Mouse (Mus musculus) leukemia stem cell, adult 10-12 weeks (primary cell): Measurements from ENCODE around the gene Vmn1r232. TPM values are rescaled to one million over a fixed set of nuclear protein-coding genes. Genes with fewer than 3 reads are reported as not detected.

Experiments
- polyA plus RNA-seq: library from polyadenylated mRNA; stranded (reverse); fragments of >175 nt; gene quantifications from 2 replicates; pipeline ENCODE4 v1.2.3, GENCODE M21; 2012; ENCODE audit warnings: low replicate concordance

Vmn1r232 gene
- polyA plus RNA-seq: not detected in 2 replicates

DNA sequence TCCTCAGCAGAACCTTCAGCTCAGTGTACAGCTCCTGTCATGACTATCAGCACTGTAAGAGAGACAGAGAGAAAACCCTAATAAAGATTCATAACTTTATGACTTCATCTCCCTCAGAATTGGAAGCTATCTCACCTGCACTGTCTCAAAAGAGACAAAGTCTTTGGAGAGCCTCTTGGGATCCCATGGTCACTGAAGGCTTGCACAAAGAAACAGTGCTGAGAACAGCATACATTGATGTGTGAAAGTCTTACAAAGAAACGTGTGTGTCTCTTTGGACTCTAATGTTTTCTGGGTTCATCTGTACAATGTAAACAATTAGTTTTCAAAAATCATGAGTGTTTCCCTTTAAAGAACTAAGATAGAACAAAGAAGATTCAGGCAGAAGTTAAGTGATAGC, at the start of gene Vmn1r232:
Vmn1r232 (minus strand) TSS at position 101 of the 400 bp plus-strand sequence.

DNA sequence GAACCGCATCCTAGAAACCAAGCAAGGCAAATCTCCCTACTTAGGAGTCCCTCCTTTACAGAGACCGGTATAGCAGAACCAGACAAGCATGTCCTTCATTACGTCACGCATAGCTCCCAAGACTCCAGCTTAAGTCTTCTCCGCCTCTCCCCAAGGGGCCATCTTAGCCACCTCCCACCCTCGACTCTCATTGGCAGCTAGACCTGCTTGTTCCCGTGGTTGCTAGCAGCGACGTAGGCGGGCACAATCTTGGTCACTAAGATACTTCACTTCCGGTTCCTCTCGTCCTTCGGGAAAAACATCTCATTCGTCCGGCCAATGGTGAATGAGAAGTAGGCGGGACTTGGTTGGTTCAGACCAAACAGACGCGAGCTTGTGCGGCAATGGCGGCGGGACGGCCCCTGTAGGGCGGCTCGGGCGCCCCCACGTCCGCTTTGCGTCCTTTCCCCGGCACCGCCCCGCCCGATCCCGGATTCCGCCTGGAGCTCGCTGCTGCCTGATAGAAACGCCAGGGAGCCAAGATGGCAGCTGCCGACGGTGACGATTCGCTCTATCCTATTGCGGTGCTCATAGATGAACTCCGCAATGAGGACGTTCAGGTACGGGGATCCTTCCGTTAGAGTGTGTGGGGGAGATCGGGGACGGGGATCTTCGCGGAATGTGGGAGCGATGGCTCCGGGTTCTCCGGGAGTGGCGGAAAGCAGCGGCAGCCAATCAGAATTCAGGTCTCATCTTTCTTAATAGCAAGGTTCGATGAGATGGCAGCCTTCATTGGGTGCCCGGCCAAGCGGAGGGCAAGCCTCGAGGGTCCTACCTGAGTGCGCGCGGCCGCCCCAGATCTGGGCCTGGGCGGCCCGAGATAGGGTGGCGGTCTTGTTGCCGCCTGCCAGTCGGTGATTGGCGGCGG, 25.7 kb upstream of the Vmn1r232 start, which contains the start of gene Ppp2r1a:
Ppp2r1a (plus strand) TSS at position 327 of the 907 bp plus-strand sequence.

DNA sequence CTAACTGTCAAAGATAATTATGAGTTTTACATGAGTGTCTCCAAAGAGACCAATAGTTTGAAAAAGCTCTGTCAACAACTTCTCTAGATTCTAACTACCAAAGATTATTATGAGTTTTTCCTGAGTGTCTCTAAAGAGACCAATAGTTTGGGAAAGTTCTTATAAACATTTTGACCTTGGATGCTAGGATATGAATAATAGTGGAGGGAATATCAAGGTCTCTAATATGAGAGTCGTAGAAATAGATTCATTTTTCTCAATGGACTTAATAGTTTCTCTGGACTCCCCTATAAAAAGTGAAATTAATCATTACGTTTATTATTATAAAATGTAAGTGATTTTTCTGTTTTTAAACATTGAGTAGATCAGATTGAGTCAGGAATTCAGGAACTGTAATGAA, 14.5 kb downstream of the Vmn1r232 start, which contains the start of gene Vmn1r231:
Vmn1r231 (minus strand) TSS at position 101 of the 400 bp plus-strand sequence.

Other genes with a start within 250 kb of the Vmn1r232 start
- gene Vmn1r226, start 236.9 kb downstream of the Vmn1r232 start, polyA plus RNA-seq: not detected in 2 replicates
- gene Vmn1r227, start 189.9 kb downstream of the Vmn1r232 start, polyA plus RNA-seq: not detected in 2 replicates
- not detected in 2 replicates for gene Vmn1r228, start 133.6 kb downstream of the Vmn1r232 start, polyA plus RNA-seq
- not detected in 2 replicates for gene Vmn1r229, start 108.2 kb downstream of the Vmn1r232 start, polyA plus RNA-seq
- not detected in 2 replicates for gene Vmn1r230, start 79.3 kb downstream of the Vmn1r232 start, polyA plus RNA-seq
- not detected in 2 replicates for gene Vmn1r231, start 14.6 kb downstream of the Vmn1r232 start, polyA plus RNA-seq
- gene Ppp2r1a, start 25.6 kb upstream of the Vmn1r232 start, polyA plus RNA-seq: 31.3 and 241 TPM in 2 replicates
- not detected in 2 replicates for gene Vmn1r233, start 76.8 kb upstream of the Vmn1r232 start, polyA plus RNA-seq
- gene Zfp160, start 89.2 kb upstream of the Vmn1r232 start, polyA plus RNA-seq: 0.38 and 1.3 TPM in 2 replicates